Mouse (Mus musculus) frontal cortex, postnatal 25 days (tissue): ENCODE measurements around the gene Carns1.

Experiments
- DNase-seq, 2 experiments: peaks; one replicate each; pipeline ENCODE4 v3.0.0; 2022; ENCODE audit warnings: low spot score in 2 of 2

Gene Carns1

DNA sequence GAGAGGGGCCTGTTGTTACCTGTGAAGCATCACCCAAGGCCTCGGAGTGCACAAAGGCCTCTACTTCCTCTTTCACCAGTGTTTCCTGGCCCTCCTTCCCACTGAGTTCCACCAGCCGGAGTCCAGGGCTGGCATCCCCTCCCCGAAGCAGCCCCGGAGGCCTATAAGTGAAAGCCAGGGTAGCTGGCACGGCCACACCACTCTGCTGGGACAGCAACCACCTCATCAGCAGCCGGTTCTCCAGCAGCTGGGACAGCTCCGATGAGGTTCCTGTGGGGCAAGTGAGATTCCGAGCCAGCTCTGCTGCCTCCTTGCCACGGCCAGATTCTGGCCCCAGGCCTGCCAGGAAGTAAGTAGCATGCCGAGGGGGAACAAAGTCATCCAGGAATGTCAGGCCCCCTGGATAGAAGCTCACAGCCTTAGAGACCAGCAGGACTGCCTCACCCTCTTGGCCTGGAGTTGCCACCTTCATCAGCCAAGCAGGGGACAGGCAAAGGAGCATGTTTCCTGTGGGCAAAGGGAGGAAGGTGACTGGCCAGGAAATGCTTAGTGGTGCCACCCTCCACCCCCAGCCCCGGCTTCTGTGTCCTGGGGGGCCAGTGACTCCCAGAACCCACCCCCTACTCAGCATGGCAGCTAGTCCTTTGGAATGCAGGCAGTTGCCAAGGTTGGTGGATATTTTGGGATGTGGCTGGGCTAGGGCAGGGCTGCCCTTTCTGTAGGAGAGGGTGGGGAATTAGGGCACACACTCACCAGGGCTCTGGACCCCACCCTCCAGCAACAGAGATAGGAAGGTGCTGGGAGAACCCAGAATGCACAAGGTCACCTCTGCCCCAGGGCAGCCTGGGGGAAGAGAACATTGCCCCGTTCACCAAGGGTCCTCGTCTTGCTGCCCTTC lies 3.6 kb downstream of the Carns1 start:
- no peak for DNase-seq

DNA sequence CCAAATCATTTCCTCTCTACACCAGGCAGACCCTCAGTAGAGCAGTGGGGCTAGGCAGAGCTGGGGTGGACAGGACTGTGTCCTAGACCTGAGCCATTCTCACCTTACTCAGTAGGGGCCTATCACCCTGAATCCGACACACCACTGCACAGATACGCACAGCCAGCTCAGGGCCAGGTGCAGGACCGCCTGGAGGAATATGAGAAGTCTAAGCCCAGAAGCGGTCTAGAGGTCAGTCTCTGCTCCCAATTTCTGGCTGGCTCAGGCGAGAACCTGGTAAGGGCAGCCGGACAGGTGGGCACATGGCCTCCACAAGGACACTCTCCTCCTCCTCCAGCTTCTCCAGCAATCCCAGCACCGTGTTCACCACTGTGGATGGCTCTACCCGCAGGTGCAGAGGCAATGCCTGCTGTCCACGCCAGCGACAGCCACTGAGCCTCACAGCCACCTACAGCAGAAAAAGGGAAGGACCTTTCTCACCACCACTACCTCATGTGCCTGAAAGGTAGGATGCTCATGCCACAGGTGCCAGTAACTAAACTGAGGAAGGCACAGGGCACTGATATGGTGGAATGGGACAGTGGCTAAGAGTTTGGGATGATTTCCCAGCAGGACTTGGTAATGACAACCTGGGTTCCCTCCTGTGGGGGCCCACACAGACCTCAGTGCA lies 4.4 kb downstream of the Carns1 start:
- DNase-seq: no peak

- DNase-seq: no peak
These were observed 5.5 kb downstream of the Carns1 start for GRCm38 (mm10) chr19:4169810-4170209.

- DNase-seq: peak; percentile 98 to 100
These were observed 5.9 kb downstream of the Carns1 start for GRCm38 (mm10) chr19:4169378-4169784.

- no peak for DNase-seq
These were observed 8.4 kb downstream of the Carns1 start for GRCm38 (mm10) chr19:4166678-4167476.

- no peak for DNase-seq
These were observed 10.6 kb downstream of the Carns1 start for GRCm38 (mm10) chr19:4164721-4165120.

GRCm38 (mm10) chr19:4164100-4164499 lies 11.2 kb downstream of the Carns1 start:
- DNase-seq: no peak

DNA sequence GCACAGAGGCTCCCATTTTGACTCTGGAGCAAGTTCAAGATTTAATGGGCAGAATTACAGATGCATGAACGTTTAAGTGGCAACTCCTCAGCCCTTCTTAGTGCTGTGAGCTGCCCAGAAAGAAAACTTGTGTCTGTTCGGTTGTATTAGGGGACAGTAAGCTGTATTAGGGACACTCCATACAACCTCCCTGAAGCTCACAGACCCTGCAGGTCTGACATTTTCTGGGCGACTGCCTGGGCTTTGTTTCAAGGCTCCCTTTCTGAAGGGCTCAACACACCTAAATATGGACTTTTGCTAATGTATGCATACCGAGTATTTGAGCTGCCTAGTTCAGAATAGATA lies 11.8 kb downstream of the Carns1 start:
- no peak for DNase-seq

DNA sequence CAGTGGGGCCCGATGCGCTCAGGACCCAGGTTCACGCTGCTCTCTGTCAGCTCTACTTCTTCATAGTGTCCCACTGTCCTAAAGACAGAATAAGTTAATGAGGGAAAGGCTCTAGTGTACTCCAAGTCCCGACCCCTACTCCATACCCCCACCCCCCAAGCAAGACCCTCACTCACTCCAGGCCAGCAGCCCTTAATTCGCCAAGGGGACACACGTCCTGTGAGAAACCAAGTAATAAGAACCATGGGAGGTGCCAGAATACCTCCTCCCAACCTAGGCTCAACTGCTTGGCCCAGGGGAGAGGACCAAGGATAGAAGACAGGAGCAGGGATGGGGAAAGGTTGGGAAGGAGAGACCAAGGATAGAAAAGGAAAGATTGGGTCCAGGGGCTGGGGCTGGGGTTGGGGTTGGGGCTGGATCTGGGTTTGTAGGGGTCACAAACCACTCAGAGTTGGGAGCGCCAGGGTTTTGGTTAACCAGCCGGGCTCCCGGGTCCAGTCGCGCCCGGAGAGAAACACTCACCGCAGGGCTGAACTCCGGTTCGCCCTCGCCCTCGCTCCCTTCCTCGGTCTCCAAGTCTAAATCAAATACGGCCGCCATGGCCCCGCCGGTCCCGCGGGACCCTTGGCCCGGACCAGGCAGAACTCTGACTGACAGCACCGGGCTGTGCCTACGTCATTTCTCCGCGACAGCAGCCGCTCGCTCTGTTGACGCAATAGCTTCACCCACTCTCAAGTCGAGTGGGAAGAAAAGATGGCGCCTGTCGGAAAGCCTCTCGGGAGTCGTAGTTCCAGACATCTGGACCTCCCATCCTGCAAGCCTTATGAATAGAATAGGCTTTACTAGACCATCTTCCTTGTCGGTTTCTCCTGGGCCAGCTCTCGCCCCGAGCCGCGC lies 12.4 kb downstream of the Carns1 start, which contains the start of gene Rps6kb2:
TSS of gene Rps6kb2 (minus strand) at position 709 of the 897 bp plus-strand sequence.
- peak; percentile 95 to 96 for DNase-seq

- DNase-seq: no peak
These were observed 16.2 kb downstream of the Carns1 start for GRCm38 (mm10) chr19:4159049-4159448.

DNA sequence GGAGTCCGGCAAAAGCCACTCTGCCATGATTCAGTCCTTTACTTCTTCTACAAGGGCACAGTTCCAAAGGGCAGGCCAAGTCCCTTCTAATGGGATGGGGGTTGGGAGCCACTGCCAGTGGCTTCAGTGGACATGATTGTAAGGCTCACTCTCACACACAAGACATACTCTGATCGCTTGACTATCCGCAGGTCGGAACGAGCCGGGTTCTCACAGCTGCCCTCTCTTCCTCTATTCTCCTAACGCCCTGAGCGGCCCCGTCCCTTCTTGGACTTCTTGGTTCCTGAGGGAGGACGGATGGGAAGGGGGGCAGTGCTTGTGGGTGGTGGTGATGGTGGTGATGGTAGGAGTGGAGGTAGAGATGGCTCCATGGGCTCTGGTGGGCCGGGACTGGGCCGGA lies 18.5 kb downstream of the Carns1 start:
- no peak for DNase-seq

DNA sequence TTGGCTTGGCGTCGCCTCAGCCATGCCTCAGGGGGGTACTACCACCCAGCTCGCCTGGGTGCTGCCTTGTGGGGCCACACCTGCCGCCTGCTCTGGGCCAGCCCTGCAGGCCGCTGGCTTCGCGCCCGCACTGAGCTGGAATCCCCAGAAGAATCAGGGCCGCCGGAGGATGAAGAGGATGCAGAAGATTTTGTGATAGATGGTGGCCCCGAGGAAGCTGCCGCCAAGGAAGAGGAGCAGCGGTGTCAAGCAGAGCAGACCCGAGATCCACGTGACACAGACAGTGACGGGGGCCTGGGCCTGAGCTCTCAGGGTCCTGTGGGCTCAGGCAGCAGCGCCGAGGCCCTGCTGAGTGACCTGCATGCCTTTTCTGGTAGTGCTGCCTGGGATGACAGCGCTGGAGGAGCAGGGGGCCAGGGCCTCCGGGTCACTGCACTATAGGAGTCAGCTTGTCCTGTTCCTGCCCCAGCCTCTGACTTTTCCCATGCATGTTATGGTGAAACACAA lies 19.2 kb downstream of the Carns1 start:
- no peak for DNase-seq

- DNase-seq: no peak
These were observed 19.8 kb downstream of the Carns1 start for GRCm38 (mm10) chr19:4155223-4156072.

GRCm38 (mm10) chr19:4154437-4155222 lies 20.6 kb downstream of the Carns1 start:
- no peak for DNase-seq

- DNase-seq: no peak
These were observed 22.0 kb downstream of the Carns1 start, which contains the start of gene Ptprcap for GRCm38 (mm10) chr19:4153232-4153654. Gene Ptprcap, plus strand, starts transcription at chr19:4153604.

GRCm38 (mm10) chr19:4152445-4153231 lies 22.6 kb downstream of the Carns1 start:
- DNase-seq: no peak

DNA sequence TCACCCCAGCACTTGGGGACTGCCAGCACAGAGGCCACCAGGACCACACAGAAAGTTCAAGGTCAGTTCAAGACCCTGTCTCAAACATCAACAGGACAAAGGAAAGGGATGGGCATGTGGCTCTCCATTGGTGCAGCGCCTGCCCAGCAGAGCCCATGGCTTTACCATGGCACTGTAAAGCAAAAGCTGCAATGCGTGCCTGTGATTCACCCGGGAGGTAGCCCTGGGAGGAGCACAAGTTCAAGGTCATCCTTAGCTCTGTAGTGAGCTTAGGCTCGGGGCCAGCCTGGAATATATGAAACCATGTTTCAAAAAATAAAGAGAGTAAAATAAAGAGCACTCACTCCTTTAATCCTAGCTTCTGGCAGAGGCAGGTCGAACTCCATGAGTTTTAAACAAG lies 23.4 kb downstream of the Carns1 start:
- no peak for DNase-seq

DNA sequence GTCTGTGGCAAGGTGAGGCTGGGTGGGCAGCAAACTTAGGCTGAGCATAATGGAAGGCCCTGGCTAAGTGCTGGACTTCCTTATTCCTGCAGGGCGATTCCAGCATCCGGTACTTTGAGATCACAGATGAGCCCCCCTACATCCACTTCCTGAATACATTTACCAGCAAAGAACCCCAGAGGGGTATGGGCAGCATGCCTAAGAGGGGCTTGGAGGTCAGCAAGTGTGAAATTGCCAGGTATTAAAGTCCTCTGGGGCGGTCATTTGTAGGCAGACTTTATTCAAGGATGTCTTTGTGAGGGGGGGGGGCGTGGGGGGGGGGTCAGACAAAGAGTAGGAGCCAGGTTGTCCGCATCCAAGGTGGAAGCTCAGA lies 23.8 kb downstream of the Carns1 start:
- DNase-seq: no peak
